Mouse (Mus musculus): ENCODE measurements around the gene Rab13. TPM values are rescaled to one million over a fixed set of nuclear protein-coding genes. Genes with fewer than 3 reads are reported as not detected.

Rab13 gene
- polyA plus RNA-seq, 1 experiment: 2.0 TPM

- WGBS: 39% methylated on average over 1 of the region's 1 CpGs
- no peak overlapping the region for H3K4me3 ChIP-seq (ENCODE audit: low read depth, low read length)
- TF ChIP-seq POLR2A (IDR thresholded peaks at IDR 0.05; ENCODE audit: low read depth, low read length) (no peak), CTCF (IDR thresholded peaks at IDR 0.05; ENCODE audit: extremely low read depth, insufficient read length, insufficient replicate concordance, low read depth, low read length) (no peak)
- peaks cover 2% of the 10 kb centered on the region; the same call in 1 of the 2 replicates for H3K36me3 ChIP-seq (ENCODE audit: control insufficient read depth, insufficient read depth, low read length)
- no peak overlapping the region for H3K27ac ChIP-seq (ENCODE audit: insufficient read depth, low read depth, low read length)
- H3K4me1 ChIP-seq (ENCODE audit: control insufficient read depth, insufficient read depth, insufficient read length, low read length): no peaks in the 10 kb centered on the region
- no peaks in the 10 kb centered on the region for H3K27me3 ChIP-seq (ENCODE audit: control insufficient read depth, insufficient read depth, low read length)
These were observed 10.6 kb upstream of the Rab13 start for GRCm38 (mm10) chr3:90202884-90203283.

GRCm38 (mm10) chr3:90203619-90204018 is 9.9 kb upstream of the Rab13 start:
- Histone ChIP-seq H3K36me3 (ENCODE audit: control insufficient read depth, insufficient read depth, low read length) (peaks cover 7% of the 10 kb centered on the region; the same call in 1 of the 2 replicates), H3K4me3 (ENCODE audit: low read depth, low read length) (no peak overlapping the region), H3K27me3 (ENCODE audit: control insufficient read depth, insufficient read depth, low read length) (no peaks in the 10 kb centered on the region), H3K4me1 (ENCODE audit: control insufficient read depth, insufficient read depth, insufficient read length, low read length) (no peaks in the 10 kb centered on the region), H3K27ac (ENCODE audit: insufficient read depth, low read depth, low read length) (no peak overlapping the region)
- 78% methylated on average over 5 of the region's 5 CpGs for WGBS
- TF ChIP-seq CTCF (IDR thresholded peaks at IDR 0.05; ENCODE audit: extremely low read depth, insufficient read length, insufficient replicate concordance, low read depth, low read length) (no peak), POLR2A (IDR thresholded peaks at IDR 0.05; ENCODE audit: low read depth, low read length) (no peak)

- over 99% methylated on average over 2 of the region's 2 CpGs for WGBS
- Histone ChIP-seq H3K27ac (ENCODE audit: insufficient read depth, low read depth, low read length) (no peak overlapping the region), H3K4me1 (ENCODE audit: control insufficient read depth, insufficient read depth, insufficient read length, low read length) (no peaks in the 10 kb centered on the region), H3K36me3 (ENCODE audit: control insufficient read depth, insufficient read depth, low read length) (peaks cover 15% of the 10 kb centered on the region), H3K27me3 (ENCODE audit: control insufficient read depth, insufficient read depth, low read length) (no peaks in the 10 kb centered on the region), H3K4me3 (ENCODE audit: low read depth, low read length) (no peak overlapping the region)
- TF ChIP-seq POLR2A (IDR thresholded peaks at IDR 0.05; ENCODE audit: low read depth, low read length): no peak
- TF ChIP-seq CTCF (IDR thresholded peaks at IDR 0.05; ENCODE audit: extremely low read depth, insufficient read length, insufficient replicate concordance, low read depth, low read length): no peak
These were observed 8.9 kb upstream of the Rab13 start for GRCm38 (mm10) chr3:90204582-90204981.

- no peak for TF ChIP-seq POLR2A (IDR thresholded peaks at IDR 0.05; ENCODE audit: low read depth, low read length)
- TF ChIP-seq CTCF (IDR thresholded peaks at IDR 0.05; ENCODE audit: extremely low read depth, insufficient read length, insufficient replicate concordance, low read depth, low read length): no peak
- WGBS: 91% methylated on average over 2 of the region's 2 CpGs
- H3K4me1 ChIP-seq (ENCODE audit: control insufficient read depth, insufficient read depth, insufficient read length, low read length): peaks cover 2% of the 10 kb centered on the region
- H3K27ac ChIP-seq (ENCODE audit: insufficient read depth, low read depth, low read length): no peak overlapping the region
- H3K36me3 ChIP-seq (ENCODE audit: control insufficient read depth, insufficient read depth, low read length): peaks cover 35% of the 10 kb centered on the region
- no peaks in the 10 kb centered on the region for H3K27me3 ChIP-seq (ENCODE audit: control insufficient read depth, insufficient read depth, low read length)
- H3K4me3 ChIP-seq (ENCODE audit: low read depth, low read length): no peak overlapping the region
These were observed 4.8 kb upstream of the Rab13 start for GRCm38 (mm10) chr3:90208662-90209061.

GRCm38 (mm10) chr3:90209908-90210566 is 3.5 kb upstream of the Rab13 start:
- peaks cover 35% of the 10 kb centered on the region for H3K36me3 ChIP-seq (ENCODE audit: control insufficient read depth, insufficient read depth, low read length)
- no peak for TF ChIP-seq CTCF (IDR thresholded peaks at IDR 0.05; ENCODE audit: extremely low read depth, insufficient read length, insufficient replicate concordance, low read depth, low read length)
- TF ChIP-seq POLR2A (IDR thresholded peaks at IDR 0.05; ENCODE audit: low read depth, low read length): no peak
- WGBS: 86% methylated on average over 5 of the region's 5 CpGs
- no peak overlapping the region for H3K4me3 ChIP-seq (ENCODE audit: low read depth, low read length)
- H3K27me3 ChIP-seq (ENCODE audit: control insufficient read depth, insufficient read depth, low read length): no peaks in the 10 kb centered on the region
- peaks cover 4% of the 10 kb centered on the region for H3K4me1 ChIP-seq (ENCODE audit: control insufficient read depth, insufficient read depth, insufficient read length, low read length)
- no peak overlapping the region for H3K27ac ChIP-seq (ENCODE audit: insufficient read depth, low read depth, low read length)

- H3K27me3 ChIP-seq (ENCODE audit: control insufficient read depth, insufficient read depth, low read length): no peaks in the 10 kb centered on the region
- H3K4me3 ChIP-seq (ENCODE audit: low read depth, low read length): peak overlapping the region; percentile 9; the same call in 1 of the 2 replicates
- WGBS: 31% methylated on average over 13 of the region's 13 CpGs
- no peak for TF ChIP-seq POLR2A (IDR thresholded peaks at IDR 0.05; ENCODE audit: low read depth, low read length)
- no peak for TF ChIP-seq CTCF (IDR thresholded peaks at IDR 0.05; ENCODE audit: extremely low read depth, insufficient read length, insufficient replicate concordance, low read depth, low read length)
- H3K4me1 ChIP-seq (ENCODE audit: control insufficient read depth, insufficient read depth, insufficient read length, low read length): peaks cover 4% of the 10 kb centered on the region
- peaks cover 35% of the 10 kb centered on the region for H3K36me3 ChIP-seq (ENCODE audit: control insufficient read depth, insufficient read depth, low read length)
- no peak overlapping the region for H3K27ac ChIP-seq (ENCODE audit: insufficient read depth, low read depth, low read length)
These were observed 1.8 kb upstream of the Rab13 start for GRCm38 (mm10) chr3:90211475-90212398.

GRCm38 (mm10) chr3:90212723-90213122 is 772 bp upstream of the Rab13 start:
- peaks cover 34% of the 10 kb centered on the region for H3K36me3 ChIP-seq (ENCODE audit: control insufficient read depth, insufficient read depth, low read length)
- WGBS: 2% methylated on average over 5 of the region's 5 CpGs
- TF ChIP-seq POLR2A (IDR thresholded peaks at IDR 0.05; ENCODE audit: low read depth, low read length): no peak
- no peak for TF ChIP-seq CTCF (IDR thresholded peaks at IDR 0.05; ENCODE audit: extremely low read depth, insufficient read length, insufficient replicate concordance, low read depth, low read length)
- H3K4me1 ChIP-seq (ENCODE audit: control insufficient read depth, insufficient read depth, insufficient read length, low read length): peaks cover 4% of the 10 kb centered on the region
- H3K4me3 ChIP-seq (ENCODE audit: low read depth, low read length): peak overlapping the region; percentile 98
- no peak overlapping the region for H3K27ac ChIP-seq (ENCODE audit: insufficient read depth, low read depth, low read length)
- no peaks in the 10 kb centered on the region for H3K27me3 ChIP-seq (ENCODE audit: control insufficient read depth, insufficient read depth, low read length)

Data from small intestine, adult 2 months (tissue).